10 mouse cellular contexts compared by ENCODE assay signal in genomic region chr2:34803746-34804145, GRCm38 (mm10). TPM values are rescaled to one million over a fixed set of nuclear protein-coding genes. Genes with fewer than 3 reads are reported as not detected.
DNase-seq lines count a peak whose midpoint lies in the region; ATAC-seq lines count a peak whose summit lies in the region.
"Had no signal": no experiment of that assay in that cellular context is flagged by ENCODE, and none has a peak within 500 bp of the region (broad histone marks: within the 10 kb centered on the region; RNA-seq: fewer than 3 reads in every experiment).

No protein-coding gene starts in this region.

- peaks cover 32% of the 10 kb centered on the region for H3K36me3 ChIP-seq in kidney, embryonic 14.5 days (ENCODE audit: control insufficient read depth, insufficient read depth, low read length)
- peaks cover 27% of the 10 kb centered on the region for H3K36me3 ChIP-seq in embryonic facial prominence, embryonic 13.5 days
- peaks cover 30% of the 10 kb centered on the region for H3K36me3 ChIP-seq in intestine, embryonic 14.5 days (ENCODE audit: control insufficient read depth, insufficient read depth, low read length)
- 0 out of 2 replicates have a peak, but pooled peaks cover 2% of the 10 kb centered on the region for H3K36me3 ChIP-seq in midbrain, embryonic 16.5 days (ENCODE audit: control insufficient read depth, insufficient read depth, low read length)

- no peak overlapping the region; the same call in 1 of the 2 replicates for H3K4me3 ChIP-seq in kidney, embryonic 14.5 days (ENCODE audit: low read length)
- peak overlapping the region; percentile 31 for H3K4me3 ChIP-seq in embryonic facial prominence, embryonic 13.5 days
- peak overlapping the region; percentile 62 for H3K4me3 ChIP-seq in intestine, embryonic 14.5 days (ENCODE audit: low read depth, low read length)
- no peak overlapping the region for H3K4me3 ChIP-seq in midbrain, embryonic 16.5 days (ENCODE audit: low read depth, low read length)

- H3K27ac ChIP-seq in kidney, embryonic 14.5 days (ENCODE audit: low read depth, low read length), result no peak overlapping the region
- no peak overlapping the region for H3K27ac ChIP-seq in embryonic facial prominence, embryonic 13.5 days
- no peak overlapping the region for H3K27ac ChIP-seq in intestine, embryonic 14.5 days (ENCODE audit: low read depth)
- no peak overlapping the region for H3K27ac ChIP-seq in midbrain, embryonic 16.5 days (ENCODE audit: low read length)

- no peak overlapping the region for H3K9ac ChIP-seq in kidney, embryonic 14.5 days (ENCODE audit: low read depth, low read length)
- 0 out of 2 replicates have a peak overlapping the region, but pooled peaks have one; percentile 21 for H3K9ac ChIP-seq in embryonic facial prominence, embryonic 13.5 days
- H3K9ac ChIP-seq in intestine, embryonic 14.5 days (ENCODE audit: low read length), result 0 out of 2 replicates have a peak overlapping the region, but pooled peaks have one; percentile 7
- no peak overlapping the region for H3K9ac ChIP-seq in midbrain, embryonic 16.5 days (ENCODE audit: low read depth, low read length)

- H3K4me2 ChIP-seq in kidney, embryonic 14.5 days (replicated peaks; ENCODE audit: low read depth, low read length), result peak overlapping the region; percentile 61
- peak overlapping the region; percentile 81 for H3K4me2 ChIP-seq in embryonic facial prominence, embryonic 13.5 days
- H3K4me2 ChIP-seq in intestine, embryonic 14.5 days (ENCODE audit: low read length), result peak overlapping the region; percentile 82
- peak overlapping the region; percentile 34 for H3K4me2 ChIP-seq in midbrain, embryonic 16.5 days (ENCODE audit: low read length)

- no peak for DNase-seq in kidney, postnatal 10 days
- no peak for DNase-seq in intestine, embryonic 14.5 days (ENCODE audit: low spot score)
- no peak for DNase-seq in thymus, postnatal 36 days
- no peak for DNase-seq in embryo, embryonic 10 days (ENCODE audit: low spot score)
- DNase-seq in spleen, postnatal 4 days (ENCODE audit: low spot score in 2 of 2), result no peak
- DNase-seq: lung, adult 18-20 months had no signal

- 76% methylated on average over 3 of the region's 3 CpGs for WGBS in kidney, embryonic 14.5 days
- WGBS in embryonic facial prominence, embryonic 13.5 days, result 63% methylated on average over 3 of the region's 3 CpGs
- WGBS in intestine, embryonic 14.5 days, result 72% methylated on average over 3 of the region's 3 CpGs
- whole genome bisulfite sequencing in midbrain, embryonic 16.5 days, result 62% methylated on average over 3 of the region's 3 CpGs

- no peaks in the 10 kb centered on the region for H3K9me3 ChIP-seq in kidney, embryonic 14.5 days (ENCODE audit: control insufficient read depth, low read length)
- no peaks in the 10 kb centered on the region for H3K9me3 ChIP-seq in embryonic facial prominence, embryonic 13.5 days
- no peaks in the 10 kb centered on the region for H3K9me3 ChIP-seq in intestine, embryonic 14.5 days (ENCODE audit: control insufficient read depth, low read length)
- H3K9me3 ChIP-seq in midbrain, embryonic 16.5 days (replicated peaks; ENCODE audit: control insufficient read depth, low read length, poor library complexity, severe bottlenecking), result no peaks in the 10 kb centered on the region

- no peak for ATAC-seq in kidney, embryonic 14.5 days (ENCODE audit: low FRiP score, low TSS enrichment)
- ATAC-seq in embryonic facial prominence, embryonic 13.5 days (ENCODE audit: insufficient number of reproducible peaks, insufficient read depth, low FRiP score, low TSS enrichment, low read depth), result no peak
- ATAC-seq in intestine, embryonic 14.5 days (replicated peaks; ENCODE audit: low FRiP score, low TSS enrichment, low read depth), result no peak
- no peak for ATAC-seq in midbrain, embryonic 16.5 days

- no peaks in the 10 kb centered on the region for H3K27me3 ChIP-seq in kidney, embryonic 14.5 days (ENCODE audit: control insufficient read depth, insufficient read depth, low read length)
- no peaks in the 10 kb centered on the region for H3K27me3 ChIP-seq in embryonic facial prominence, embryonic 13.5 days
- H3K27me3 ChIP-seq in intestine, embryonic 14.5 days (replicated peaks; ENCODE audit: control insufficient read depth, insufficient read depth, low read length), result no peaks in the 10 kb centered on the region
- no peaks in the 10 kb centered on the region for H3K27me3 ChIP-seq in midbrain, embryonic 16.5 days (ENCODE audit: control insufficient read depth, insufficient read depth, low read depth, low read length)

- H3K4me1 ChIP-seq in kidney, embryonic 14.5 days (ENCODE audit: control insufficient read depth, insufficient read depth, low read length), result peaks cover 13% of the 10 kb centered on the region; the same call in 1 of the 2 replicates
- H3K4me1 ChIP-seq in embryonic facial prominence, embryonic 13.5 days, result peaks cover 23% of the 10 kb centered on the region
- H3K4me1 ChIP-seq in intestine, embryonic 14.5 days (replicated peaks; ENCODE audit: control insufficient read depth, insufficient read depth, low read length), result peaks cover 9% of the 10 kb centered on the region; the same call in 1 of the 2 replicates
- H3K4me1 ChIP-seq in midbrain, embryonic 16.5 days (ENCODE audit: control insufficient read depth, insufficient read depth, low read length), result peaks cover 17% of the 10 kb centered on the region

RNA-seq across cellular contexts. Expression of gene Rabepk, which starts 4.0 kb away (rescaled TPM):
- polyA plus RNA-seq in kidney, embryonic 14.5 days (2014; fragmentation: Nextera tagmentation; extraction: Ambion mirVana), result 35.9 and 39.6 TPM in 2 replicates
- 32.2 and 35.8 TPM in 2 replicates for polyA plus RNA-seq in embryonic facial prominence, embryonic 13.5 days (2015; fragmentation: Nextera tagmentation; extraction: Ambion mirVana)
- 48.8 and 51.0 TPM in 2 replicates for polyA plus RNA-seq in intestine, embryonic 14.5 days (2014; fragmentation: Nextera tagmentation; extraction: Ambion mirVana)
- polyA plus RNA-seq in midbrain, embryonic 16.5 days (2015; fragmentation: Nextera tagmentation; extraction: Ambion mirVana), result 24.5 and 27.4 TPM in 2 replicates

RNA-seq across cellular contexts. Expression of gene Fbxw2, which starts 22.4 kb away (rescaled TPM):
- polyA plus RNA-seq in kidney, embryonic 14.5 days (2014; fragmentation: Nextera tagmentation; extraction: Ambion mirVana), result 55.6 and 72.3 TPM in 2 replicates
- polyA plus RNA-seq in embryonic facial prominence, embryonic 13.5 days (2015; fragmentation: Nextera tagmentation; extraction: Ambion mirVana), result 94.5 and 97.7 TPM in 2 replicates
- polyA plus RNA-seq in intestine, embryonic 14.5 days (2014; fragmentation: Nextera tagmentation; extraction: Ambion mirVana), result 61.4 and 62.2 TPM in 2 replicates
- 102 and 106 TPM in 2 replicates for polyA plus RNA-seq in midbrain, embryonic 16.5 days (2015; fragmentation: Nextera tagmentation; extraction: Ambion mirVana)

RNA-seq across cellular contexts. Expression of gene Gm34653, which starts 29.1 kb away (rescaled TPM):
- polyA plus RNA-seq in kidney, embryonic 14.5 days (2014; fragmentation: Nextera tagmentation; extraction: Ambion mirVana), result not detected in 2 replicates
- 0.15 TPM in 1 of 2 replicates, not detected in the other for polyA plus RNA-seq in embryonic facial prominence, embryonic 13.5 days (2015; fragmentation: Nextera tagmentation; extraction: Ambion mirVana)
- polyA plus RNA-seq in intestine, embryonic 14.5 days (2014; fragmentation: Nextera tagmentation; extraction: Ambion mirVana), result not detected in 2 replicates
- not detected in 2 replicates for polyA plus RNA-seq in midbrain, embryonic 16.5 days (2015; fragmentation: Nextera tagmentation; extraction: Ambion mirVana)
- polyA plus RNA-seq: spleen, adult 2 months had no signal

RNA-seq across cellular contexts. Expression of gene Hspa5, which starts 32.0 kb away (rescaled TPM):
- polyA plus RNA-seq in kidney, embryonic 14.5 days (2014; fragmentation: Nextera tagmentation; extraction: Ambion mirVana), result 615 and 971 TPM in 2 replicates
- 753 and 870 TPM in 2 replicates for polyA plus RNA-seq in embryonic facial prominence, embryonic 13.5 days (2015; fragmentation: Nextera tagmentation; extraction: Ambion mirVana)
- polyA plus RNA-seq in intestine, embryonic 14.5 days (2014; fragmentation: Nextera tagmentation; extraction: Ambion mirVana), result 780 and 861 TPM in 2 replicates
- 420 and 450 TPM in 2 replicates for polyA plus RNA-seq in midbrain, embryonic 16.5 days (2015; fragmentation: Nextera tagmentation; extraction: Ambion mirVana)

RNA-seq across cellular contexts. Expression of gene Gapvd1, which starts 48.7 kb away (rescaled TPM):
- 64.7 and 92.2 TPM in 2 replicates for polyA plus RNA-seq in kidney, embryonic 14.5 days (2014; fragmentation: Nextera tagmentation; extraction: Ambion mirVana)
- 92.3 and 97.1 TPM in 2 replicates for polyA plus RNA-seq in embryonic facial prominence, embryonic 13.5 days (2015; fragmentation: Nextera tagmentation; extraction: Ambion mirVana)
- polyA plus RNA-seq in intestine, embryonic 14.5 days (2014; fragmentation: Nextera tagmentation; extraction: Ambion mirVana), result 80.1 and 82.7 TPM in 2 replicates
- 107 and 113 TPM in 2 replicates for polyA plus RNA-seq in midbrain, embryonic 16.5 days (2015; fragmentation: Nextera tagmentation; extraction: Ambion mirVana)

Comparison
In these comparisons a context has a peak if more than half of its experiments do, and no peak if none do; other contexts are left out.
1. H3K4me3 ChIP-seq: peak in embryonic facial prominence, embryonic 13.5 days (single experiment) and intestine, embryonic 14.5 days (single experiment); none in kidney, embryonic 14.5 days (single experiment) and midbrain, embryonic 16.5 days (single experiment).
2. H3K9ac ChIP-seq: peak in embryonic facial prominence, embryonic 13.5 days (single experiment) and intestine, embryonic 14.5 days (single experiment); none in kidney, embryonic 14.5 days (single experiment) and midbrain, embryonic 16.5 days (single experiment).
3. Peak in every context shown above with its lines, with median percentiles within 50 percentile points of each other: H3K4me2 ChIP-seq.